Mouse (Mus musculus): ENCODE data around the gene Hoxa6.
A peak's percentile ranks its signal among the peaks of the same experiment; 100 is the strongest.

The Hoxa6 gene

GRCm38 (mm10) chr6:52166431-52167077, 42.0 kb downstream of the Hoxa6 start:
- peaks cover 67% of the 10 kb centered on the region for H3K4me1 ChIP-seq (replicated peaks; ENCODE audit: low read depth, low read length)
- peaks cover 97% of the 10 kb centered on the region for H3K27me3 ChIP-seq (ENCODE audit: insufficient read depth, low read length)
- no peaks in the 10 kb centered on the region for H3K36me3 ChIP-seq (ENCODE audit: insufficient read depth, low read length)
- TF ChIP-seq CTCF (conservative IDR thresholded peaks at IDR 0.05; ENCODE audit: low read length) (no peak), NANOG (IDR thresholded peaks at IDR 0.05; ENCODE audit: borderline replicate concordance, low read length) (no peak), POU5F1 (IDR thresholded peaks at IDR 0.05; ENCODE audit: borderline replicate concordance, low read length) (no peak)
- H3K9me3 ChIP-seq (ENCODE audit: low read length), result no peaks in the 10 kb centered on the region; the same call in 1 of the 2 replicates
- H3K4me3 ChIP-seq (replicated peaks; ENCODE audit: low read length), result no peak overlapping the region

DNA sequence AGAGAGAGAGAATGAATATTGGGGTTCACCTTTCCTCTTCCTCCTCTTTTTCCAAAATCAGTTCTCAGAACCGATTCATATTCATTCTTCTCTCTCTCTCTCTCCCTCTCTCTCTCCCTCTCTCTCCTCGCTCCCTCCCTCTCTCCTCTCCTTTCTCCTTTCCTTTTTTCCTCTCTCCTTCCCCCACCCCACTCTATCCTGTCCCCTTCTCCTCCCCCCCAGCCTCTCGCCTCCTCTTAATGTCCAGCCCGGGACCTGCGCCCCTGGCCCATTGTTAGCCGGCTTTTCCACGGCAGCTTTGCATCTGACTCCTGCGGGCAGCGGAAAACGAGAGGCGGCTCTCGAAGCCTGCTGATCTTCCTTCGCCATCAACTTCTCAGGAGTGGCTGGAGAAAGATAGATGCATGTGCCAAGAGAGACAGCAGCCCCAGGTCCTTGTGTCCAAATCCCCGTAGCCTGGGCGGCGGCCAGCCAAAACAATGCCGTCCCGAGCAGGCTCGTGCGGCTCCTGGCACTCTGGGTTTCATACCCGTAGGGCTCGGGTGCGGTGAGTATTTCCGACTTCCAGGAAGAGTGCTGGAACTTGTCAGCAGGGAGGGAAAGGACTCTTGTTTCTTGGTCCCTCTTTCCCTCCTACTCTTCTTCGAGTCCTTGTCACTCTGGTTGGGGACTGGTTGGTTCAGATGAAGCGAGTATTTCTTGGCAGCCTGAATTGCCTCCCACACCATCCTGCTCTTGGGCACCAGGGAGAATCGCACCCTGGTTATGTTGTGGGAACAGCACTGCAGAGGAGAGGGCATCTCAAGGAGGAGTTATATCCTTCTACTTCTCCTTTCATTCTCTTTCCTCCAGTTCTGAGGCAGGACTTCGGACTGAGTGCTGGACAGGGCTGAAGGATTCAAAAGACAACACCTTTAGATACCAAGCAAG, 42.8 kb downstream of the Hoxa6 start:
- TF ChIP-seq CTCF (conservative IDR thresholded peaks at IDR 0.05; ENCODE audit: low read length) (no peak), POU5F1 (IDR thresholded peaks at IDR 0.05; ENCODE audit: borderline replicate concordance, low read length) (no peak), NANOG (IDR thresholded peaks at IDR 0.05; ENCODE audit: borderline replicate concordance, low read length) (no peak)
- no peaks in the 10 kb centered on the region for H3K36me3 ChIP-seq (ENCODE audit: insufficient read depth, low read length)
- H3K4me3 ChIP-seq (replicated peaks; ENCODE audit: low read length), result no peak overlapping the region
- H3K27me3 ChIP-seq (ENCODE audit: insufficient read depth, low read length), result peaks cover 95% of the 10 kb centered on the region
- peaks cover 65% of the 10 kb centered on the region for H3K4me1 ChIP-seq (replicated peaks; ENCODE audit: low read depth, low read length)
- no peaks in the 10 kb centered on the region; the same call in 1 of the 2 replicates for H3K9me3 ChIP-seq (ENCODE audit: low read length)

GRCm38 (mm10) chr6:52164626-52165440, 43.7 kb downstream of the Hoxa6 start, which contains the start of gene Hoxa2:
Hoxa2 (minus strand) TSS chr6:52164831.
- peaks cover 94% of the 10 kb centered on the region for H3K27me3 ChIP-seq (ENCODE audit: insufficient read depth, low read length)
- H3K36me3 ChIP-seq (ENCODE audit: insufficient read depth, low read length), result no peaks in the 10 kb centered on the region
- peaks cover 64% of the 10 kb centered on the region for H3K4me1 ChIP-seq (replicated peaks; ENCODE audit: low read depth, low read length)
- no peaks in the 10 kb centered on the region; the same call in 1 of the 2 replicates for H3K9me3 ChIP-seq (ENCODE audit: low read length)
- no peak for TF ChIP-seq CTCF (conservative IDR thresholded peaks at IDR 0.05; ENCODE audit: low read length)
- no peak for TF ChIP-seq NANOG (IDR thresholded peaks at IDR 0.05; ENCODE audit: borderline replicate concordance, low read length)
- no peak for TF ChIP-seq POU5F1 (IDR thresholded peaks at IDR 0.05; ENCODE audit: borderline replicate concordance, low read length)
- peak within 1 kb of the TSS; percentile 56 for H3K4me3 ChIP-seq (replicated peaks; ENCODE audit: low read length)

DNA sequence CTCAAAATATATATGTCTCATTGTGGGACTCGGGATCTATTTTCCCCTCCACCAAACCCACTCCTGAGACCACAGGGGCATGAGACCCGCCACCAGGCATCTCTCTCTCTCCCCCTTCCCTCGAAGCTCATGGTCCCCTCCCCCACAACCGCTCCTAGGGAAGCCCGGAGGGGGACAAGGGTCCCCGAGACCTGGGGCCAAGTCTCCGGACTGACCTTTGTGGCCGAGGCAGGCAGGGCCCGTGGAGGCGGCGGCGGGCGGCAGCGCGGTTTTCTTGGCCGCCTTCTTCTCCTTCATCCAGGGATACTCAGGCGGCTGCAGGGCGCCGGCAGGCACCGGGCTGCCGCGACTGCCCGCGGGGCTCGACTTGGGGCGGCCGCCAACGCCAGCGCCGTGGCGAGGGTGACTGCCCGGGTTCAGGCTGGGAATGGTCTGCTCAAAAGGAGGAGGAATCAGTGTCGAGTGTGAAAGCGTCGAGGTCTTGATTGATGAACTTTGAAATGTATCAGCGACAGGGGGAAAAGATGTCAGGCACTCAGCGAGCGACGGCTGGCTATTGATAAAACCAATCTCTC, 44.4 kb downstream of the Hoxa6 start:
- H3K36me3 ChIP-seq (ENCODE audit: insufficient read depth, low read length), result no peaks in the 10 kb centered on the region
- H3K9me3 ChIP-seq (ENCODE audit: low read length), result no peaks in the 10 kb centered on the region; the same call in 1 of the 2 replicates
- TF ChIP-seq NANOG (IDR thresholded peaks at IDR 0.05; ENCODE audit: borderline replicate concordance, low read length) (no peak), POU5F1 (IDR thresholded peaks at IDR 0.05; ENCODE audit: borderline replicate concordance, low read length) (no peak), CTCF (conservative IDR thresholded peaks at IDR 0.05; ENCODE audit: low read length) (no peak)
- peak overlapping the region; percentile 56 for H3K4me3 ChIP-seq (replicated peaks; ENCODE audit: low read length)
- peaks cover 70% of the 10 kb centered on the region for H3K4me1 ChIP-seq (replicated peaks; ENCODE audit: low read depth, low read length)
- H3K27me3 ChIP-seq (ENCODE audit: insufficient read depth, low read length), result peaks cover 95% of the 10 kb centered on the region

DNA sequence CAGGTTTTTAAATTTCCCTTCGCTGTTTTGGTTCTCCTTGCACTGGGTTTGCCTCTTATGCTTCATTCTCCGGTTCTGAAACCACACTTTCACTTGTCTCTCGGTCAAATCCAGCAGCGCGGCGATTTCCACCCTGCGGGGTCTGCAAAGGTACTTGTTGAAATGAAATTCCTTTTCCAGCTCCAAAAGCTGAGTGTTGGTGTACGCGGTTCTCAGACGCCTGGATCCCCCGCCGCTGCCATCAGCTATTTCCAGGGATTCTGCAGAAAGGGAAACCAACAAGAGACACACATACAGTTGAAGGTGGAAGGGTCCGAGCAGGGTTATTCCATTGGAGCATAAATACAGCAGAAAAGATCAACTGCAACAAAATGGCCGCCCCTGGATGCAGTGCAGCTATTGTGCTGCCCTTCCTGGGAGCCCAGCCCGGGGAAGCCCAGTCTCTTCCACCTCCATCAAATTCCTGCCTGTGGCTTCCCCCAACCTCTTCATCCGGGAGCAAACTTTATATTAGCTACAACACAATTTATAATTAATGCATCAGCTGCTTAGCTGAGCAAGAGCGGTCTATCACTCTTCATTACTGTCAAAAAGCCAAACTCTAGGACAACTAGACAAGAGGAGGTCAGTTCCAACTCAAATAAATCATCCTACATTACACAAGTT, 45.0 kb downstream of the Hoxa6 start:
- no peaks in the 10 kb centered on the region; the same call in 1 of the 2 replicates for H3K9me3 ChIP-seq (ENCODE audit: low read length)
- TF ChIP-seq NANOG (IDR thresholded peaks at IDR 0.05; ENCODE audit: borderline replicate concordance, low read length) (no peak), POU5F1 (IDR thresholded peaks at IDR 0.05; ENCODE audit: borderline replicate concordance, low read length) (no peak), CTCF (conservative IDR thresholded peaks at IDR 0.05; ENCODE audit: low read length) (no peak)
- H3K4me1 ChIP-seq (replicated peaks; ENCODE audit: low read depth, low read length), result peaks cover 66% of the 10 kb centered on the region
- peaks cover 91% of the 10 kb centered on the region for H3K27me3 ChIP-seq (ENCODE audit: insufficient read depth, low read length)
- peak overlapping the region; percentile 56; the same call in 1 of the 2 replicates for H3K4me3 ChIP-seq (replicated peaks; ENCODE audit: low read length)
- no peaks in the 10 kb centered on the region for H3K36me3 ChIP-seq (ENCODE audit: insufficient read depth, low read length)

DNA sequence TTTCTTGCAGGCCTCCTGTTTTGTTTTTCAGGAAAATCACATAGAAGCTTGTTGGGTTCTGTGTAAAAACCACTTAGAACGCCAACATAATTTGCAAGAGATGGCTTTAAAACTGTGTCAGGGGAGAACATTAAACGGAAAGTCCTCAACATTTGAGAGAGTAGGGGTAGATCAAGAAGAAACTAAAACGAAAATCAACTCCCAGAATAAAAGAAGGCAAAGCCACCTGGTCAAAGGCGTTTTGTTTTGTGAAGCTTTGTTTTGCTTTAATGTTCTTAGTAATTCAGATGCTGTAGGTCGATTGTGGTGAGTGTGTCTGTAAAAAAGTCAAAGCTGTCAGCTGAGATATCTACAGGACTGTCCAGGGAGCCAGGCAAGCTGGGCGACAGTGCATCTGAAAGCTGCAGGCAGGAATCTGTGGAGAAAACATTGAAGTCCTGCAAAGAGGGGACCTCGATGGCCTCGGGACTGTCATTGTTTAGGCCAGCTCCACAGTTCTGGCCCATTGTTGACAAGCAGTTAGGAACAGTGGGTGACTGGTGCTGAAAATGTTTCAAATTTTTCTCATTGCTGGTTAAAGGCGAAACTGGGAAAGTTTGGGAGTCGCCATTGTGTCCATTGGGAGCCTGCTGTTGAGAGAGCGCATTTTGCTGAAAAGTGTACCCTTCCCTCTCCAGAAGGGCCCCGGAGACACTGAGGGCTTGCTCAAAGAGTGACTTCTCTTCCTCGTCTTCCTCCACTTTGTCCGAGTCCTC, 45.7 kb downstream of the Hoxa6 start:
- H3K9me3 ChIP-seq (ENCODE audit: low read length), result no peaks in the 10 kb centered on the region
- TF ChIP-seq NANOG (IDR thresholded peaks at IDR 0.05; ENCODE audit: borderline replicate concordance, low read length) (no peak), CTCF (conservative IDR thresholded peaks at IDR 0.05; ENCODE audit: low read length) (no peak), POU5F1 (IDR thresholded peaks at IDR 0.05; ENCODE audit: borderline replicate concordance, low read length) (no peak)
- no peaks in the 10 kb centered on the region for H3K36me3 ChIP-seq (ENCODE audit: insufficient read depth, low read length)
- peaks cover 87% of the 10 kb centered on the region for H3K27me3 ChIP-seq (ENCODE audit: insufficient read depth, low read length)
- no peak overlapping the region for H3K4me3 ChIP-seq (replicated peaks; ENCODE audit: low read length)
- peaks cover 62% of the 10 kb centered on the region for H3K4me1 ChIP-seq (replicated peaks; ENCODE audit: low read depth, low read length)

DNA sequence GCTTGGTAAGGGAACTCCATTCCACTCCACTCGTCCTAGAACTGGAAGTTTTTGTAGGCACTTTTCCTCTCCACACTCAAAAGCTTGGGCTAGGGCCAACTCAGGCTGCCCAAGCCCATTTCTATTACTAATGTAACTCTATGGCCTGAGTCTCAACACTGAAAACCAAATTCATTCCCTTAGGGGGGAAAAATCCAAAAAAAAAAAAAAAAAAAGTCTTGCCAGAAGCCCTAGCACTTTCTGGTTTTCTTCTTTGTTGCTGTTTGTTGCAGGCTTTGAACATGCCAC, 46.5 kb downstream of the Hoxa6 start:
- Histone ChIP-seq H3K36me3 (ENCODE audit: insufficient read depth, low read length) (no peaks in the 10 kb centered on the region), H3K9me3 (ENCODE audit: low read length) (no peaks in the 10 kb centered on the region), H3K27me3 (ENCODE audit: insufficient read depth, low read length) (peaks cover 87% of the 10 kb centered on the region), H3K4me3 (replicated peaks; ENCODE audit: low read length) (no peak overlapping the region), H3K4me1 (replicated peaks; ENCODE audit: low read depth, low read length) (peaks cover 66% of the 10 kb centered on the region)
- TF ChIP-seq POU5F1 (IDR thresholded peaks at IDR 0.05; ENCODE audit: borderline replicate concordance, low read length) (no peak), CTCF (conservative IDR thresholded peaks at IDR 0.05; ENCODE audit: low read length) (no peak), NANOG (IDR thresholded peaks at IDR 0.05; ENCODE audit: borderline replicate concordance, low read length) (no peak)
